Mouse (Mus musculus): Measurements from ENCODE around the gene Insr. TPM values are rescaled to one million over a fixed set of nuclear protein-coding genes. Genes with fewer than 3 reads are reported as not detected.
"Not testable (repeated sequence)": the region's sequence is repeated elsewhere in the genome, so short reads cannot be mapped to it uniquely, and the experiment has no call there.

Insr gene
- total RNA-seq, 2 experiments from 2014 or later, result 46.9 to 47.6 TPM

GRCm38 (mm10) chr8:3202792-3203191 is 76.6 kb downstream of the Insr start:
- no peak for DNase-seq (ENCODE audit: low spot score in 2 of 2)

- not testable (repeated sequence) for DNase-seq (ENCODE audit: low spot score in 2 of 2)
Observed at GRCm38 (mm10) chr8:3194297-3194696, 85.1 kb downstream of the Insr start.

GRCm38 (mm10) chr8:3191006-3191405 is 88.4 kb downstream of the Insr start:
- no peak for DNase-seq (ENCODE audit: low spot score in 2 of 2)

- DNase-seq (ENCODE audit: low spot score in 2 of 2), result no peak
Observed at GRCm38 (mm10) chr8:3187456-3187855, 92.0 kb downstream of the Insr start.

- DNase-seq (ENCODE audit: low spot score in 2 of 2), result peak in 1 of 2 experiments; percentile 21
Observed at GRCm38 (mm10) chr8:3179930-3180329, 99.5 kb downstream of the Insr start.

- DNase-seq (ENCODE audit: low spot score in 2 of 2), result no peak
Observed at GRCm38 (mm10) chr8:3177440-3177839, 102.0 kb downstream of the Insr start.

GRCm38 (mm10) chr8:3172246-3172645 is 107.2 kb downstream of the Insr start:
- DNase-seq (ENCODE audit: low spot score in 2 of 2), result no peak

- DNase-seq (ENCODE audit: low spot score in 2 of 2), result peak in 1 of 2 experiments; percentile 27
Observed at GRCm38 (mm10) chr8:3146506-3146905, 132.9 kb downstream of the Insr start.

- DNase-seq (ENCODE audit: low spot score in 2 of 2), result not testable (repeated sequence)
Observed at GRCm38 (mm10) chr8:3100416-3100815, 179.0 kb downstream of the Insr start.

Small RNA genes lying within 50 kb of the gene (microRNA-seq; reads per million reads assigned to microRNA genes)
- gene Gm25775, result 0 reads per million in 2 experiments

Other genes starting within 250 kb of the Insr start
- gene A430078G23Rik, start 73.8 kb upstream of the Insr start, total RNA-seq (2021), result not detected
- gene Arhgef18, start 113.4 kb upstream of the Insr start, total RNA-seq (2021), result 10 to 100 TPM; 49.0 to 51.3 TPM
- gene Pex11g, start 188.1 kb upstream of the Insr start, total RNA-seq (2021), result 1 to 10 TPM in 1 of 2 experiments, under 1 TPM in 1; 0.97 to 1.7 TPM
- gene Tex45, start 191.2 kb upstream of the Insr start, total RNA-seq (2021), result under 1 TPM in 1 of 2 experiments, not detected in 1; 0.20 TPM
- gene Zfp358, start 213.5 kb upstream of the Insr start, total RNA-seq (2021), result 10 to 100 TPM; 30.9 to 31.2 TPM
- gene Mcoln1, start 220.8 kb upstream of the Insr start, total RNA-seq (2021), result 10 to 100 TPM; 76.0 to 77.3 TPM
- gene Pnpla6, start 235.8 kb upstream of the Insr start, total RNA-seq (2021), result 10 to 100 TPM; 71.8 to 76.2 TPM

Data from layer of hippocampus, adult 18-20 months (tissue).